Mouse (Mus musculus): ENCODE results near the gene Ruvbl1. TPM values are rescaled to one million over a fixed set of nuclear protein-coding genes. Genes with fewer than 3 reads are reported as not detected.

Gene Ruvbl1
- total and polyA plus RNA-seq, 2 experiments from 2014 or later = 34.5 to 67.6 TPM

DNA sequence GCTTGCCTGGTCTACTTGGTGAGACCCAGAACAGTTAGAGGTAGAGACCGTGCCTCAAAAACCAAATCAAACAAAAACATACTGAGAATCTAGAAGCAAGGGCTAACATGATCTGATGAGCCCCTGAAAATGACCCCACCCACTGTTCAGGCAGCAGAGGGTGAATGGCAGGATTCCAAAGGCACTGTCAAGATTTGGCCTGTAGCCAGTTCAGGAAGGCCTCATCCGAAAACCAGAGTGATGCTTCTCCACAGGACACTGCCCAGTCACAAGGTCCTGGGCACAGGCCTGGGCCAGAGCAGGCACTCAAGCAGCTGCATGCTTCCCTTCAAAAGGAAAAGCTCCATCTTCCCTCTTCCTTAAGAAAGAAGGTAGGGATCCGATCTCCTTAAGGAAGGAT, 21.8 kb upstream of the Ruvbl1 start:
- no peaks in the 10 kb centered on the region for H3K9me3 ChIP-seq (ENCODE audit: low read length)
- no peaks in the 10 kb centered on the region for H3K4me1 ChIP-seq (ENCODE audit: insufficient read depth, low read length)
- no peak overlapping the region for H3K4me2 ChIP-seq (ENCODE audit: low read depth, low read length, poor library complexity, severe bottlenecking)
- 73% methylated on average over 3 of the region's 3 CpGs for WGBS
- DNase-seq (ENCODE audit: low spot score) = no peak
- H3K9ac ChIP-seq (replicated peaks; ENCODE audit: low read length, poor library complexity, severe bottlenecking) = no peak overlapping the region
- ATAC-seq (ENCODE audit: low FRiP score) = no peak
- H3K27me3 ChIP-seq (ENCODE audit: insufficient read depth, low read length) = no peaks in the 10 kb centered on the region
- no peaks in the 10 kb centered on the region for H3K36me3 ChIP-seq (ENCODE audit: insufficient read depth, low read length)
- TF ChIP-seq CTCF (IDR thresholded peaks at IDR 0.05) = no peak
- no peak overlapping the region for H3K4me3 ChIP-seq (ENCODE audit: low read depth, low read length)
- H3K27ac ChIP-seq (ENCODE audit: low read depth, low read length) = no peak overlapping the region

- no peaks in the 10 kb centered on the region for H3K36me3 ChIP-seq (ENCODE audit: insufficient read depth, low read length)
- 91% methylated on average over 7 of the region's 7 CpGs for WGBS
- DNase-seq (ENCODE audit: low spot score) (no peak), ATAC-seq (ENCODE audit: low FRiP score) (no peak)
- no peak overlapping the region for H3K4me2 ChIP-seq (ENCODE audit: low read depth, low read length, poor library complexity, severe bottlenecking)
- TF ChIP-seq CTCF (IDR thresholded peaks at IDR 0.05) = no peak
- no peak overlapping the region for H3K27ac ChIP-seq (ENCODE audit: low read depth, low read length)
- no peaks in the 10 kb centered on the region for H3K27me3 ChIP-seq (ENCODE audit: insufficient read depth, low read length)
- H3K4me1 ChIP-seq (ENCODE audit: insufficient read depth, low read length) = no peaks in the 10 kb centered on the region
- no peak overlapping the region for H3K4me3 ChIP-seq (ENCODE audit: low read depth, low read length)
- no peaks in the 10 kb centered on the region for H3K9me3 ChIP-seq (ENCODE audit: low read length)
- no peak overlapping the region for H3K9ac ChIP-seq (replicated peaks; ENCODE audit: low read length, poor library complexity, severe bottlenecking)
Observed at GRCm38 (mm10) chr6:88444076-88444750, 21.0 kb upstream of the Ruvbl1 start.

DNA sequence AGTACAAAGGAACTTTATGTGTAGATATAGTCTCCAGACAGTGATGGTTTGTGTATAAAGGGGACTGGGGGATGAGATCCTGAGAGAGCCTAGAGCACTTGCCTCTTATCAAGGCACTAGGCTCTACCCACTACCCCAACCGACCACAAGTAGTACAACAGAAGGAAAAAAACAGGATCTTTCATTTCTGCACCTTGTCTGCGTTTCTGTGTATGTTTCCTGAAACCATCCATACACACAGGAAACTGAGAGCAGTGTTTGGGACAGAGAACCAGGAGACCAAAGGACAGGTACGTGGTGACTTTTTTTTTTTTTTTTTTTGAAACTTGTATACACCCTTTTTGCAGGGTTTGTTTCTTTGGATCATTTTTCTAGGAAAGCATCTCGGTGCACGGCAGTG, 19.5 kb upstream of the Ruvbl1 start:
- Histone ChIP-seq H3K4me1 (ENCODE audit: insufficient read depth, low read length) (no peaks in the 10 kb centered on the region), H3K4me3 (ENCODE audit: low read depth, low read length) (peak overlapping the region; percentile 74), H3K27me3 (ENCODE audit: insufficient read depth, low read length) (no peaks in the 10 kb centered on the region), H3K9me3 (ENCODE audit: low read length) (no peaks in the 10 kb centered on the region), H3K9ac (replicated peaks; ENCODE audit: low read length, poor library complexity, severe bottlenecking) (peak overlapping the region; percentile 75), H3K4me2 (ENCODE audit: low read depth, low read length, poor library complexity, severe bottlenecking) (peak overlapping the region; percentile 85), H3K27ac (ENCODE audit: low read depth, low read length) (no peak overlapping the region), H3K36me3 (ENCODE audit: insufficient read depth, low read length) (no peaks in the 10 kb centered on the region)
- 17% methylated on average over 5 of the region's 5 CpGs for WGBS
- no peak for DNase-seq (ENCODE audit: low spot score)
- no peak for TF ChIP-seq CTCF (IDR thresholded peaks at IDR 0.05)
- no peak for ATAC-seq (ENCODE audit: low FRiP score)

- no peak for TF ChIP-seq CTCF (IDR thresholded peaks at IDR 0.05)
- Histone ChIP-seq H3K36me3 (ENCODE audit: insufficient read depth, low read length) (no peaks in the 10 kb centered on the region), H3K4me1 (ENCODE audit: insufficient read depth, low read length) (no peaks in the 10 kb centered on the region), H3K4me3 (ENCODE audit: low read depth, low read length) (peak within 1 kb of the TSS; percentile 74), H3K9ac (replicated peaks; ENCODE audit: low read length, poor library complexity, severe bottlenecking) (peak within 1 kb of the TSS; percentile 75), H3K4me2 (ENCODE audit: low read depth, low read length, poor library complexity, severe bottlenecking) (peak within 1 kb of the TSS; percentile 85), H3K27me3 (ENCODE audit: insufficient read depth, low read length) (no peaks in the 10 kb centered on the region), H3K27ac (ENCODE audit: low read depth, low read length) (peak within 1 kb of the TSS; percentile 21; the same call in 1 of the 2 replicates), H3K9me3 (ENCODE audit: low read length) (no peaks in the 10 kb centered on the region)
- DNase-seq (ENCODE audit: low spot score) = peak; percentile 87
- 2% methylated on average over 72 of the region's 72 CpGs for WGBS
- peak; percentile 93 for ATAC-seq (ENCODE audit: low FRiP score)
Observed at GRCm38 (mm10) chr6:88446063-88447002, 18.9 kb upstream of the Ruvbl1 start, which contains the start of gene Eefsec. Eefsec (minus strand) TSS chr6:88446539.

DNA sequence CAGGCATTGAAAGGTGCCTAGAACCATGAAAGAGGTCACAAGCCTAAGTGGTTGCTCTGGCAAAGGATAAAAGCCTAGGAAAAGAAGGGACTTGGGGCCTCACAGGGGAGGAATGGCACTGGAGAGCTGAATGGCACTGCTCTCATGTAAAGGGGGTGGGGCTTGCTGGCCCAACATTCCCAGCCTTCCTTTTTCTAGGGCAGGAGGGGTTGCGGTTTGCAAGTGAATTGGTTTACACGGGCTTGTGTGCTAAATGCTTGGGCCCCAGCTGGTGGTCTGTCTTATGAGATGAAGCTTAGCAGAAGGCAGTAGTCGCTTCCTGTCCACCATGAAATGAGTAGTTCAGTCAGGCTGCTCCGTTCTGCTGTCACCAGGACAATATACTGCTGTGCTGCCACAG, 17.8 kb upstream of the Ruvbl1 start:
- Histone ChIP-seq H3K27me3 (ENCODE audit: insufficient read depth, low read length) (no peaks in the 10 kb centered on the region), H3K9ac (replicated peaks; ENCODE audit: low read length, poor library complexity, severe bottlenecking) (no peak overlapping the region), H3K9me3 (ENCODE audit: low read length) (no peaks in the 10 kb centered on the region), H3K36me3 (ENCODE audit: insufficient read depth, low read length) (no peaks in the 10 kb centered on the region), H3K4me2 (ENCODE audit: low read depth, low read length, poor library complexity, severe bottlenecking) (no peak overlapping the region), H3K4me1 (ENCODE audit: insufficient read depth, low read length) (no peaks in the 10 kb centered on the region), H3K4me3 (ENCODE audit: low read depth, low read length) (no peak overlapping the region), H3K27ac (ENCODE audit: low read depth, low read length) (no peak overlapping the region)
- TF ChIP-seq CTCF (IDR thresholded peaks at IDR 0.05) = no peak
- WGBS = 18% methylated on average over 4 of the region's 4 CpGs
- ATAC-seq (ENCODE audit: low FRiP score) = no peak
- no peak for DNase-seq (ENCODE audit: low spot score)

GRCm38 (mm10) chr6:88454545-88454944, 10.7 kb upstream of the Ruvbl1 start:
- TF ChIP-seq CTCF (IDR thresholded peaks at IDR 0.05) = no peak
- 72% methylated on average over 2 of the region's 2 CpGs for WGBS
- H3K36me3 ChIP-seq (ENCODE audit: insufficient read depth, low read length) = no peaks in the 10 kb centered on the region
- H3K4me1 ChIP-seq (ENCODE audit: insufficient read depth, low read length) = no peaks in the 10 kb centered on the region
- H3K4me2 ChIP-seq (ENCODE audit: low read depth, low read length, poor library complexity, severe bottlenecking) = no peak overlapping the region
- no peak overlapping the region for H3K27ac ChIP-seq (ENCODE audit: low read depth, low read length)
- no peaks in the 10 kb centered on the region for H3K9me3 ChIP-seq (ENCODE audit: low read length)
- no peak for DNase-seq (ENCODE audit: low spot score)
- no peak for ATAC-seq (ENCODE audit: low FRiP score)
- no peaks in the 10 kb centered on the region for H3K27me3 ChIP-seq (ENCODE audit: insufficient read depth, low read length)
- no peak overlapping the region for H3K9ac ChIP-seq (replicated peaks; ENCODE audit: low read length, poor library complexity, severe bottlenecking)
- H3K4me3 ChIP-seq (ENCODE audit: low read depth, low read length) = no peak overlapping the region

All from midbrain, postnatal 0 days (tissue).